Mouse (Mus musculus) left cerebral cortex, adult 2 months (tissue): Measurements from ENCODE around the gene Eme1. TPM values are rescaled to one million over a fixed set of nuclear protein-coding genes. Genes with fewer than 3 reads are reported as not detected.

Experiments used
- DNase-seq, 2 experiments: peaks; one replicate each; pipeline ENCODE4 v3.0.0; 2021 to 2022; ENCODE audit warnings: low spot score in 2 of 2, mixed read lengths in 1 of 2; ENCODE audit errors: extremely low spot score in 1 of 2
- H3K27ac ChIP-seq: fragments of 200-600 bp; 2 replicates; pipeline ENCODE4 v1.8.1; 2022
- H3K4me3 ChIP-seq: fragments of 200-600 bp; 2 replicates; pipeline ENCODE4 v1.8.1; 2022
- CTCF ChIP-seq: fragments of 200-600 bp; IDR thresholded peaks from 2 replicates; pipeline ENCODE4 v1.8.1; 2022; ENCODE audit warnings: antibody characterized with exemption, mild to moderate bottlenecking, moderate library complexity
- intact Hi-C: fragments of 180-260 bp; cut with DNase I; formaldehyde crosslinking; loops from one replicate; pipeline ENCODE4 v1.15.1; 2025
- total RNA-seq, 2 experiments: library from RNA; stranded (reverse); gene quantifications; 2 replicates each; pipeline ENCODE4 v1.2.3; 2021

The Eme1 gene
- total RNA-seq, 2 experiments from 2014 or later, result not detected

DNA sequence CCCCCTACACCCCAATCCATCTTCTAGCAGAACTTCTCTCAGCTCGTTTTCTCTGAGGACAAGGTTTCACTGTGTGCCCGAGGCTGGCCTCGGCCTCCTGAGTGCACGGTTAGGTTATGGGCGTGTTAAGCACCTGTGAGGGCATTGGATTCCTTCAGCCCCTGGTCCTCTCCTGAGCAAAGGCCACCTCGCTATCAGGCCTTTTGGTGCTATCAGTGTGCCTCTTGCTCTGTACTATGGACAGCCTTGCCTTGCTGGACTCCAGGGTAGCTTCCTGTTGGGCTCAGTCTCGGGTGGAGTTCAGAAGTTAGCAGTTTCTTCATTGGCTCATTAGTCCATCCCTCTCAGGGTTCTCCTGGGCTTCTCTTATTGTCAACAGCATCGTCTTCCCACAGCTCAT, 20.8 kb downstream of the Eme1 start:
- no peak overlapping the region for H3K27ac ChIP-seq
- intact Hi-C loops, result loop anchor here (5.0 kb wide), 1 partner anchor 84 kb away; no protein-coding TSS in a partner anchor
- H3K4me3 ChIP-seq, result no peak overlapping the region
- no peak for TF ChIP-seq CTCF
- DNase-seq, result no peak

DNA sequence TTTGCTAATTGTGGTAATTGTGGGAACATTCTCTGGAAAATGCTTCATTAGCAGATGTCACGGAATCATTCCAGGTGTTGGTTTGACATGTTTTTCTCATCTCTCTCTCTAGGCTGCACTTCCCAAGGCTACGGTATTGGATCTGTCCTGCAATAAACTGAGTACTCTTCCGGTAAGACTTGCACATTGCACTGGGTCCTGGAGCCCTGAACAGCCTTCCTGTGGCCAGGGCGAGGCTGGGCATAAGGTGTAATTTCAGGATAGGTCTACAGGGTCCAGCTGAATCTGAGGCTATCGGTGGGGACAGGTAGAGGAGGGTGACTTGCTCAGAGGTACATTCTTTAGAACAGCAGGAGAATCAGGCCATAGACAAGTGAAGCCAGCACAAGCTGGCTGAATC, 21.8 kb downstream of the Eme1 start:
- no peak for TF ChIP-seq CTCF
- intact Hi-C loops, result loop anchor here (5.0 kb wide), 1 partner anchor 85 kb away; no protein-coding TSS in a partner anchor
- DNase-seq, result no peak
- Histone ChIP-seq H3K4me3 (no peak overlapping the region), H3K27ac (no peak overlapping the region)

DNA sequence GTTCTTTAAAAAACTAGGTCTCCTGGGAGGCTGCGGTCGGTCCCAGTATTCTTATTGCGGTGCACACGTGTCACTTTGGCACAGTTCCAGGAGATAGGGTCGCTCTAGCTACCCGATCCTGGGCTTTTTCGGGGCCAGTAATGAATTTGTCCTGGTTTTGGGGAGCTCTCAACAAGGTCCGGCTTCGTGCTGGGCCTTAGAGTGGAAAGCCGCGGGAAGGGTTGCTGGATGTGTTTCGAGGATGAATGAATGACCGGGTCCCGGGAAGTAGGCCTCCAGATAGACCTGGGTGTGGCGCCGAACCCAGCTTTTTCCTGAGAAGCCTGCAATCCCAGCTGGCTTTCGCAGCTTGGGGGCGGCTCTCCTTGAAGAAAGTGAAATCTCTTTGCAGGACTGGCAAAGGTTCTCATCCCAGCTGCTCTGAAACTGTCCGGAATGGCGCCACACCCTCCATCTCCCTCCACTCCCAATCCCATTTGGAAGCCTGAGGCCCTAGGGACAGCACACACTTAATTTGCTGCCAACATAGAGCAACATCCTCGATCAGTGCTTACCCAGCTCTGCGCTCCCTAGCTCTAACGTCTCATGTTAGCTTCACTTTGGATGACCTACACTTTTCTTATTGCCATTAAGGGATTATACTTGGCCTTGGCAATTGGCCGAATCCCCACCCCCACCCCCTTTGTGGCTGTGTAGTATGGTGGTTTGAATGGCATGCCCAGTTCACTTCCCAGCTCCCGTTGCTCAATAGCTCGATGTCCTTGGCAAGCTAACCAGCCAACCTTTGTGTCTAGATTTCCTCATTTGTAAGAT, 23.4 kb downstream of the Eme1 start:
- DNase-seq, result no peak
- Histone ChIP-seq H3K27ac (peak overlapping the region; percentile 65), H3K4me3 (peak overlapping the region; percentile 92)
- intact Hi-C loops, result loop anchor here (5.0 kb wide), 1 partner anchor 87 kb away; no protein-coding TSS in a partner anchor
- no peak for TF ChIP-seq CTCF

DNA sequence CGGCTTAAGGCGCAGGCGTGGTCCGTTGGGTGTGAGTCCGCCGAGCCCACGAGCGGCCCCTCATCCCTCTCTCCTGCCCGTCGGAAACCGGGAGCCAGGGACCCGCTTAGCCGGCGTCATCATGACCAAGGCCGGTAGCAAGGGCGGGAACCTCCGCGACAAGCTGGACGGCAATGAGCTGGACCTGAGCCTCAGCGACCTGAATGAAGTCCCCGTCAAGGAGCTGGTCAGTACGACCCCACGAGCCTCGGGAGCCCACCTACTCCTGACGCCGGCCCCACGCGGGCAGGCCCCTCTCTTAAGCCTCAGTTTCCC, 23.9 kb downstream of the Eme1 start:
- no peak for TF ChIP-seq CTCF
- Histone ChIP-seq H3K27ac (peak overlapping the region; percentile 65), H3K4me3 (peak overlapping the region; percentile 92)

DNA sequence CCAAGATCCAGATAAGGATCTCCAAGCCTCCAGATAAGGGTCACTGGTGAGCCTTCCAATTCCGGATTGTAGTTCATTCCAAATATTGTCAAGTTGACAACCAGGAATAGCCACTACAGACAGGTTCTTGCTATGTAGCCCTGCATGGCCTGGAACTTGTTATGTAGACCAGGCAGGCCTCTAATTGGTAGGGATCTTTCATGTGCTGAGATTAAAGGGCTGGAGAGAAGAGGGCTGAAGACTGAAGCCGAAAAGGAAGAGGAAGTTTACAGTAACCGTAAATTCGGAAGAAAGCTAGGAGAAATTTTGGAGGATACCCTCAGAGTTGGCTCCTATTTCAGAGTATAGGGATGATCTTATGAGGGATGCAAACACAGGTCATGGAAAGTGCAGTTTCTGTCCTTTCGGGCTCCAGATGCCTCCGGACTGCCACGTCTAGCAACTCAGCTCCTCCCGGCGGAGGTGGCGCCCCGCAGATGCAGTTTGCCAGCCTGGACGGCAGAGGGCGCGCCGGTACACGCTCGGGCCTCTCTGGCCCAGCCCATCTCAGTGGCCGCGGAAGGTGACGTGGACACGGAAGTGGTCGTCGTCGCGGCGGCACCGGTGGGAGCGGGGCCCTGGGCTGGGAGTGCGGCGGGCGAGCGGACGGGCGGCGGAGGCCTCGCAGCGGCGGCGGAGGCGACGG, 24.4 kb downstream of the Eme1 start, which contains the start of gene Lrrc59:
Gene Lrrc59 (plus strand): TSS at position 569 of the 685 bp plus-strand sequence.
- H3K27ac ChIP-seq, result peak within 1 kb of the TSS; percentile 65
- peak; percentile 99 for TF ChIP-seq CTCF
- peak within 1 kb of the TSS; percentile 92 for H3K4me3 ChIP-seq
- intact Hi-C loops, result no loop called here
- DNase-seq, result peak; percentile 94 to 98

More for the DNA sequence above, 23.9 kb downstream of the Eme1 start:
- intact Hi-C loops, result loop anchor here (5.0 kb wide), 1 partner anchor 87 kb away; no protein-coding TSS in a partner anchor
- no peak for DNase-seq

DNA sequence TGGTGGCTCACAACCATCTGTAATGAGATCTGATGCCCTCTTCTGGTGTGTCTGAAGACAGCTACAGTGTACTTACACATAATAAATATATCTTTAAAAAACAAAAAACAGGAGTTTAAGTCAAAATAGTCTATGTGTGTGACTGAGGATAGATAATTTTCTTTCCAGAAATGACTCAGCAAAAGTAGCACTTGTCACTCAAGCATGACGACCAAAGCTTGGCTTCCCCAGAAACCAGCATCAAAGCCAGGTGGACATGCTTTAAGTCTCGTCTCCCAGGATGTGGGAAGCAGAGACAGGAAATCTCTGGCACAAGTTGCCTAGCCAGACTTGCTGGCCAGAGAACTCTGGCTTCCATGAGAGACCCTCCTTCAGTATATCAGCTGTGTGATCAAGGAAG, 31.6 kb downstream of the Eme1 start:
- Histone ChIP-seq H3K4me3 (no peak overlapping the region), H3K27ac (no peak overlapping the region)
- intact Hi-C loops, result no loop called here
- no peak for TF ChIP-seq CTCF
- no peak for DNase-seq

DNA sequence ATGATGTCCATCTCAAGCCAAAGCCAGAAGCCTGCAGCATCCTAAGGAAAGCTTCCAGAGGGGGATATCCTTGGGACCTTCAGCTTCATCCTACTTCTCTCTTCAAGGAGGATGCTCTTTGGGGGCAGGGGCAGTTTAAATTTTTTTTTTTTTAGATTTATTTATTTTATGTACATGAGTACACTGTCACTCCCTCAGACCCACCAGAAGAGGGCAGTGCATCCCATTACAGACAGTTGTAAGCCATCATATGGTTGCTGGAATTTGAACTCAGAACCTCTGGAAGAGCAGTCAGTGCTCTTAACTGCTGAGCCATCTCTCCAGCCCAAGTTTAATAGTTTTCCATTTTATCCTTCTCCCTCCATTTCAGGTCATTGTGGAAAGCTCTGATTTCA, 32.3 kb downstream of the Eme1 start:
- peak; percentile 25 for TF ChIP-seq CTCF
- intact Hi-C loops, result no loop called here
- Histone ChIP-seq H3K27ac (no peak overlapping the region), H3K4me3 (no peak overlapping the region)
- no peak for DNase-seq

DNA sequence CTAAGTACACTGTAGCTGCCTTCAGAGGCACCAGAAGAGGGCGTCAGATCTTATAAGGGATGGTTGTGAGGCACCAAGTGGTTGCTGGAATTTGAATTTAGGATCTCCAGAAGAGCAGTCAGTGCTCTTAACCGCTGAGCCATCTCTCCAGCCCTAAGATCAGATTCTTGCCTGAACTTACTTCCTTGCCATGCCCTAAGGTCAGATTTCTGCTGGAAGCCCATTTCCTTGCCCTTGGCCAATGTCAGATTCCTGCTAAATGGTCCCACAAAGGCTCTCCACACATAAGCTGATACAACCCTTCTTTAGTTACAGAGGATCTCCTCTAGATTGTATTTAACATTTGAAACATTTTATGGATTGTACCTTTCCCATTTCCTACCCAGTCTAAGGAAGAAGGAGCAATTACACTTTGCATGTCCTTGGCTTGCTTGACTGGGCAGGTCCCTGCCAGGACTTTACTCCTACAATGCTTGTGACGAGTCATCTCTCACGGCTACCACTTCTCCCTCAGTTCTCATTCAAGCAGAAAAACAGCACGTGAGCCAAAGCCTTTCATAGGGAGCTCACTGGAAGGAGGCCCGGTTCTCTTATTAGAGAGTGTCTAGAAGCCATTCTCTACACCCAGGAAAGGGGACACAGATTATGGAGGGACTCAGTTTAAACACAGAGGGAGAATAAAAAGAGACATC, 32.9 kb downstream of the Eme1 start:
- TF ChIP-seq CTCF, result no peak; the same call in 1 of the 2 replicates
- no peak overlapping the region for H3K27ac ChIP-seq
- no peak for DNase-seq
- no peak overlapping the region for H3K4me3 ChIP-seq
- intact Hi-C loops, result no loop called here

DNA sequence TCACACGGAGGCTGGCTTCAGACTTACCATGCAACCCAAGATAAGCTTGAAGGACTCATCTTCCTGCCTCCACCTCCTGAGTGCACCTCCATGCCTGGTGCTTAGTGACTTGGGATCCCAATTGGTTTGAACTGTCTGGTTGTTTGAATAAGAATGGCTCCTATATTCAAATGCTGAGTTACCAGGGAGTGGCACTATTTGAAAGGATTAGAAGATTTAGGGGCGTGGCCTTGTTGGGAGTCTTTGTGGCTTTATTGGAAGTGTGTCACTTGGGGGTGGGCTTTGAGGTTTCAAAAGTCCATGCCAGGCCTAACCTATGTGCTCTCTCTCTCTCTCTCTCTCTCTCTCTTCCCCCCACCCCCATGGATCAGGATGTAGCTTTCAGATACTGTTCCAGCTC, 36.1 kb downstream of the Eme1 start:
- intact Hi-C loops, result loop anchor here (5.0 kb wide), 1 partner anchor 55 kb away; no protein-coding TSS in a partner anchor
- no peak for DNase-seq
- H3K27ac ChIP-seq, result no peak overlapping the region
- TF ChIP-seq CTCF, result no peak
- no peak overlapping the region for H3K4me3 ChIP-seq

DNA sequence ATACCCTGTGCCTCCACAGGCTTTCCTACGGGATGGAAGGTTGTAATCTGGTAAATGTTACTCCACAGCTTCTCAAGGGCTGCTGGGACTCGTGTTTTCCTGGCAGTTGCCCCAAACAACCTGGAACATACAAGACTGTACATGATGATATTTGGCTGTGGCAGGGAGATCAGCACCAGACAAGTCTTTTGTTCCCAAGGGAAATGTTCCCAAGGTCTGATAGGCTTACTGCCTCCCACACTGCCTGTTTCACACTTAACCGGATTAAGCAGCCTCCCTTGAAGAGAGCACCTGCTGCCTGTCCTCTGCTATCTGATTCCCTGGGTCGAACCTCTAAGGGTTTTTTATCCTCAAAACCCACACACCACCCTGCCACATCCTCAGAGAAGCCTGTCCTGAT, 38.3 kb downstream of the Eme1 start:
- no peak for DNase-seq
- no peak for TF ChIP-seq CTCF
- intact Hi-C loops, result loop anchor here (5.0 kb wide), 1 partner anchor 53 kb away; no protein-coding TSS in a partner anchor
- no peak overlapping the region for H3K27ac ChIP-seq
- no peak overlapping the region for H3K4me3 ChIP-seq

DNA sequence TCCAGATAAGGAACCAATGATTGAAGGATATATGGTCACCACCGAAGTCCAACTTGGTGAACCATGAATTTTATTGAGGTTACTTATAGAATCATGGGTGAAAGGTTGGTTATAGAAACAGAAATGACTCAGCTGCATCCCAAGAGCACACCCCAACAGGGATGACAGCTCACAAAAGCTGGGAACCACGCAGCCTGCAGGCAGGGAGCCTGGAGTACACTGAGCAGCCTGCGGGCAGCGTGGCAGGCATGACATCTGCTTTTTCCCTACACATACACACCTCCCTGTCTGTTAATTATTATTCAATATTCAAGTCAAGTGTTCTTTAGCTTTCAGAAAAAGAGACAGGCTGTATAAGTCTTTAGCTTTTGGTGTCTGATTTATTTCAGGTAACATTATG, 39.2 kb downstream of the Eme1 start:
- Histone ChIP-seq H3K4me3 (no peak overlapping the region), H3K27ac (no peak overlapping the region)
- no peak for DNase-seq
- intact Hi-C loops, result loop anchor here (5.0 kb wide), 1 partner anchor 52 kb away; no protein-coding TSS in a partner anchor
- TF ChIP-seq CTCF, result no peak
